Mouse (Mus musculus): ENCODE data around the gene Tcap.

DNA sequence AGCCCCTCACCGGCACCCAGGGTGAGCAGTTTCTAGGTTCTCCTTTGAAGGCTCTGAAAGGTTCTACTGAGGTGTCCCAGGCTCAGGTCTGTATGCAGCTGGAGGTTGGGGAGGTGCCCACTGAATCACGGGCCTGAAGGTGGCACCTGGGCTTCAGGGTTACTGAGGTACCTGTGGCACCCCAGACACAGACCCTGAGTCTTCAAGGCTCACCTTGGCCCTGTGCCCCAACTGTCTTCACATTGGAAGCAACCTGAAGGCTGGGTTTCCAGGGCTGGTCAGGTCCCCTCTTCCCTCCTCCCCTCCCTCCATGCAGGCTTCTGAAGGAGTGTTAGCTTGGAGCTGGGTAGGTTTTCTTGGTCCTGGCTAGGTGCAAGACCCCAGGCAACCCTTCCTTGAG is 2.0 kb upstream of the Tcap start:
- TF ChIP-seq HCFC1 (IDR thresholded peaks at IDR 0.05; ENCODE audit: borderline replicate concordance, insufficient read depth, low read length) (no peak), ZC3H11A (IDR thresholded peaks at IDR 0.05; ENCODE audit: borderline replicate concordance, low read depth, low read length) (no peak), MAFK (IDR thresholded peaks at IDR 0.05; ENCODE audit: insufficient read depth, low read depth, low read length) (no peak), ZNF384 (IDR thresholded peaks at IDR 0.05; ENCODE audit: low read depth, low read length) (no peak), CHD2 (IDR thresholded peaks at IDR 0.05; ENCODE audit: low read depth, low read length) (no peak)
